Mouse (Mus musculus): Measurements from ENCODE around the gene 6430550D23Rik.
"Not testable (repeated sequence)": the region's sequence is repeated elsewhere in the genome, so short reads cannot be mapped to it uniquely, and the experiment has no call there.

6430550D23Rik gene

GRCm38 (mm10) chr2:155952006-155952405 is 55.8 kb downstream of the 6430550D23Rik start:
- peak; percentile 73 for DNase-seq (ENCODE audit: low spot score)

- no peak for DNase-seq (ENCODE audit: low spot score)
These were observed 58.4 kb downstream of the 6430550D23Rik start for GRCm38 (mm10) chr2:155949362-155949761.

- no peak for DNase-seq (ENCODE audit: low spot score)
These were observed 60.3 kb downstream of the 6430550D23Rik start for GRCm38 (mm10) chr2:155947390-155948002.

- no peak for DNase-seq (ENCODE audit: low spot score)
These were observed 61.3 kb downstream of the 6430550D23Rik start for GRCm38 (mm10) chr2:155946499-155946898.

GRCm38 (mm10) chr2:155946069-155946468 is 61.7 kb downstream of the 6430550D23Rik start:
- DNase-seq (ENCODE audit: low spot score), result peak; percentile 92

GRCm38 (mm10) chr2:155945580-155945979 is 62.2 kb downstream of the 6430550D23Rik start:
- no peak for DNase-seq (ENCODE audit: low spot score)

- no peak for DNase-seq (ENCODE audit: low spot score)
These were observed 62.7 kb downstream of the 6430550D23Rik start, which contains the start of gene Gdf5 for GRCm38 (mm10) chr2:155945124-155945523. TSS of gene Gdf5 (minus strand) at chr2:155945367.

- DNase-seq (ENCODE audit: low spot score), result no peak
These were observed 63.1 kb downstream of the 6430550D23Rik start for GRCm38 (mm10) chr2:155944685-155945084.

- DNase-seq (ENCODE audit: low spot score), result peak; percentile 55
These were observed 64.3 kb downstream of the 6430550D23Rik start for GRCm38 (mm10) chr2:155943463-155943862.

- DNase-seq (ENCODE audit: low spot score), result peak; percentile 65
These were observed 65.9 kb downstream of the 6430550D23Rik start for GRCm38 (mm10) chr2:155941697-155942442.

- DNase-seq (ENCODE audit: low spot score), result no peak
These were observed 67.1 kb downstream of the 6430550D23Rik start, which contains the start of gene Gm15557 for GRCm38 (mm10) chr2:155940681-155941080. TSS of gene Gm15557 (plus strand) at chr2:155940728.

GRCm38 (mm10) chr2:155939897-155940529 is 67.8 kb downstream of the 6430550D23Rik start:
- no peak for DNase-seq (ENCODE audit: low spot score)

GRCm38 (mm10) chr2:155929531-155930442 is 78.0 kb downstream of the 6430550D23Rik start, which contains the start of gene Uqcc1:
TSS of gene Uqcc1 (minus strand) at chr2:155930310.
- peak; percentile 89 for DNase-seq (ENCODE audit: low spot score)

GRCm38 (mm10) chr2:155928711-155929345 is 78.9 kb downstream of the 6430550D23Rik start:
- no peak for DNase-seq (ENCODE audit: low spot score)

GRCm38 (mm10) chr2:155925213-155925612 is 82.6 kb downstream of the 6430550D23Rik start:
- DNase-seq (ENCODE audit: low spot score), result not testable (repeated sequence)

Measured in testis, postnatal 10 days (tissue).